Mouse (Mus musculus) kidney, embryonic 15.5 days (tissue): Measurements from ENCODE around the gene Col15a1. TPM values are rescaled to one million over a fixed set of nuclear protein-coding genes. Genes with fewer than 3 reads are reported as not detected.

Source experiments
- ATAC-seq: fragments of 200-750 bp; cut with Nextera tagmentation; replicated peaks from 2 replicates; pipeline ENCODE4 v1.8.0; 2017; ENCODE audit warnings: moderate TSS enrichment; ENCODE audit not compliant: low FRiP score
- H3K27ac ChIP-seq: fragments of 300-500 bp; sonication (generic); 2 replicates; pipeline ENCODE4 v1.5.1; 2015; ENCODE audit warnings: mild to moderate bottlenecking, inconsistent platforms
- H3K27me3 ChIP-seq: fragments of 300-500 bp; sonication (generic); 2 replicates; pipeline ENCODE4 v1.6.1; 2015; ENCODE audit warnings: inconsistent platforms
- H3K36me3 ChIP-seq: fragments of 300-500 bp; sonication (generic); 2 replicates; pipeline ENCODE4 v1.6.1; 2015; ENCODE audit warnings: inconsistent platforms
- H3K4me1 ChIP-seq: fragments of 300-500 bp; sonication (generic); 2 replicates; pipeline ENCODE4 v1.6.1; 2015; ENCODE audit warnings: inconsistent platforms
- H3K4me2 ChIP-seq: fragments of 300-500 bp; sonication (generic); 2 replicates; pipeline ENCODE4 v1.6.1; 2015; ENCODE audit warnings: moderate library complexity, mild to moderate bottlenecking, inconsistent platforms
- H3K4me3 ChIP-seq: fragments of 300-500 bp; sonication (generic); replicated peaks from 2 replicates; pipeline ENCODE4 v1.5.1; 2015; ENCODE audit warnings: mild to moderate bottlenecking, inconsistent platforms
- H3K9ac ChIP-seq: fragments of 300-500 bp; sonication (generic); 2 replicates; pipeline ENCODE4 v1.6.1; 2015; ENCODE audit warnings: mild to moderate bottlenecking, inconsistent platforms
- H3K9me3 ChIP-seq: fragments of 300-500 bp; sonication (generic); replicated peaks from 2 replicates; pipeline ENCODE4 v1.6.1; 2016; ENCODE audit warnings: inconsistent platforms
- WGBS: fragments of 180-500 bp; shearing (Covaris S2); methylation state at CpG from one replicate; pipeline ENCODE4 v1.1.7; 2015; ENCODE audit warnings: mixed read lengths; 5-methylcytosine and 5-hydroxymethylcytosine counted together
- polyA plus RNA-seq: library from polyadenylated mRNA; unstranded; fragments of >200 nt; fragmentation: Nextera tagmentation; extraction: Ambion mirVana; gene quantifications from 2 replicates; pipeline ENCODE4 v1.2.1, GENCODE M21; 2015

Gene Col15a1
- polyA plus RNA-seq, 1 experiment from 2014 or later, result 24.0 TPM

DNA sequence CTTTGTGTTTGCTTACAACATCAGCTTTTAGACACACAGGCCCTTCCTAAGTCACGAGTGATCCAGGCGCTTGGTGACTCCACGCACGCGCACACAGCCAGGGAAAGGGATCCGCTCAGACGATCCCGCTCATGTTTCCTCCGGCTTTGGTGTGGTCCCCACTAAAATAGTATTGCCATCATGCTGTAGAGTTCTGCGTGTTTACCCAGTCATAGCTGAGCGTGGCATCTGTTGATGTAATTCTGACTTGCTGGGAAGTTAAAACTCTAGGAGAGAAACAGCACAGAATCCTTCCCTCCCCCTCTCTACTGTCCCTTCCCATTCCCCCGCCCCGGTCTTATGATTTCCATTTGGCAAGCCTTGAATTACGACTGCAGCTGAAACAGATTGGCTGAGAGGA, 104.7 kb downstream of the Col15a1 start:
- no peak overlapping the region for H3K4me3 ChIP-seq
- no peak for ATAC-seq
- H3K4me1 ChIP-seq, result 0 out of 2 replicates have a peak, but pooled peaks cover 5% of the 10 kb centered on the region

DNA sequence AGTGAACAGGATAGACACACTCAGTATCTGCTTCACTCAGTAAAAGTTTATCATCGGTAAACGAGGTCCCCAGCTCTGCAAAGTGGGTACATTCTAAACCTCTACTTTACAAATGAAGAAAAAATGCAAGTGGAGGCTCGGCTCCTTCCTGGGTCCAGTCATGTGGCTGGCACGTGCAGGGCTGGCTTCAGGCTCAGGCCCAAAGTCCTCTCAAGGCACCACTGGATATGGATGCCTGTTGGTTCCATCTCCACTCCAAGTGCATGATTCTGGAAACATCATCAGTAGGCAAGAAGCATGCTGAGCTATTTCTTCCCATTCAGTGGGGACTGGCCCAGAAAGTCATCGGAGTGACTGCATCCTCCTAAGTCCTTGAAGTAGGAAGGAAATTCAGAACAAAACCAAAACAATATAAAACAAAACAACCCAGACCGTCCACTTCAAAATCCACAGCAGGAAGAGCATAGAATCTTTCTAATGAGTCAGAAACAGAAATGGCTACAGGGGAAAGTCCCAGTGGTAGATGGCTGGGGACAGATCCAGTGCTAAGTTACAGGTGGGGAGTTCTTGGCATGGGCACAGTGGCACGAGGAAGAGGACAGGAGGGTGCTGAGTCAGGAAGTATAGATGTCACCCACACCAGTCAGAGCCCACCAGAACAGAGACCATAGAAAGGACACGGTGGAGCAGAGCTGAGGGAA, 105.9 kb downstream of the Col15a1 start:
- 86% methylated on average over 8 of the region's 8 CpGs for WGBS
- no peaks in the 10 kb centered on the region for H3K36me3 ChIP-seq

More for the DNA sequence above, 104.7 kb downstream of the Col15a1 start:
- H3K9ac ChIP-seq, result no peak overlapping the region
- no peak overlapping the region for H3K4me2 ChIP-seq
- 73% methylated on average over 14 of the region's 14 CpGs for WGBS
- H3K27ac ChIP-seq, result peak overlapping the region; percentile 41; the same call in 1 of the 2 replicates
- H3K9me3 ChIP-seq, result no peaks in the 10 kb centered on the region
- no peaks in the 10 kb centered on the region for H3K36me3 ChIP-seq
- H3K27me3 ChIP-seq, result no peaks in the 10 kb centered on the region

DNA sequence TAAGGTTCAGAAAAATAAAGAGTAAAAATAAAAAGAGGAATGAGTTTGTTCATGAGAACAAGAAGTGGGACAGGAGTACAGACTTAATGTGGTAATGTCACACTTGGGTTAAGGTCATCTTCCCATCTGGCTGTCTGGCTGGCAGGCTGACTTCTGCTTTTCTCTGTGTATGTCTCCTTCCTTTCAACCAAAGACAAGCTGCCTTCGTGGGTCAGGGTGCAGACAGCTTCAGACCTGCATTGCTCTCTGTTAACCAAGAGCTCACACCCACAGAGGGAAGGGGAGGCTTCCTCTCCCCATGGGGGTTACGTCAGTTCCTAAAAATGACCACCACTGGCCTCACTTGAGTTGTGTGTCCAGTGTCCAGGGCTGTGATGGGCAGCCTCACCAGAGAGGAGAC, 107.5 kb downstream of the Col15a1 start:
- Histone ChIP-seq H3K27ac (no peak overlapping the region), H3K27me3 (no peaks in the 10 kb centered on the region), H3K9ac (no peak overlapping the region), H3K4me3 (no peak overlapping the region), H3K9me3 (no peaks in the 10 kb centered on the region), H3K4me2 (no peak overlapping the region), H3K4me1 (0 out of 2 replicates have a peak, but pooled peaks cover 5% of the 10 kb centered on the region), H3K36me3 (no peaks in the 10 kb centered on the region)
- WGBS, result 59% methylated on average over 2 of the region's 2 CpGs
- no peak for ATAC-seq

More for the DNA sequence above, 105.9 kb downstream of the Col15a1 start:
- H3K27ac ChIP-seq, result no peak overlapping the region
- H3K9ac ChIP-seq, result no peak overlapping the region
- no peak overlapping the region for H3K4me2 ChIP-seq
- no peak overlapping the region for H3K4me3 ChIP-seq
- no peaks in the 10 kb centered on the region for H3K9me3 ChIP-seq
- H3K4me1 ChIP-seq, result 0 out of 2 replicates have a peak, but pooled peaks cover 5% of the 10 kb centered on the region
- no peaks in the 10 kb centered on the region for H3K27me3 ChIP-seq
- no peak for ATAC-seq

DNA sequence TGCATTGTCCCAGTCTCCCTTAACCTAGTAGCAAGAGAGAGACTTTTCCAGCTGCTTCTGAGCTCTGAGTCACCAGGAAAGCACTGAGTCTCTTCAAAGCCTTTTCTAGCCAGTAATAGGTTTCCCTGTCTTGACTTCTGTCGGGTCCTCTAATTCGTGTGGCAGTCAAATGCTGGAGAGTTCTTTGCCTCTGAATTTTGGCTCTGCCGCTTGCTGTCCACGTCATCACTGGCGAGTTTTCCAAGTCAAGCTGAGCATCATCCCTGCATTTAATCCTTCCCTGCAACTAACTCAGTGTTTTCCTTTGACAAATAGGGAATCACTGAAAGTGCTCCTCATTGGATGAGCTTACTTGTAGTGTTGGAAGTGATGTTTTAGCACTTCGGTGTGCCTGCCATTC, 108.5 kb downstream of the Col15a1 start:
- no peak for ATAC-seq
- 0 out of 2 replicates have a peak, but pooled peaks cover 5% of the 10 kb centered on the region for H3K4me1 ChIP-seq
- H3K9ac ChIP-seq, result no peak overlapping the region
- H3K4me3 ChIP-seq, result no peak overlapping the region
- no peak overlapping the region for H3K4me2 ChIP-seq
- H3K27ac ChIP-seq, result no peak overlapping the region
- H3K27me3 ChIP-seq, result no peaks in the 10 kb centered on the region
- 73% methylated on average over 6 of the region's 6 CpGs for WGBS
- H3K9me3 ChIP-seq, result no peaks in the 10 kb centered on the region
- no peaks in the 10 kb centered on the region for H3K36me3 ChIP-seq

DNA sequence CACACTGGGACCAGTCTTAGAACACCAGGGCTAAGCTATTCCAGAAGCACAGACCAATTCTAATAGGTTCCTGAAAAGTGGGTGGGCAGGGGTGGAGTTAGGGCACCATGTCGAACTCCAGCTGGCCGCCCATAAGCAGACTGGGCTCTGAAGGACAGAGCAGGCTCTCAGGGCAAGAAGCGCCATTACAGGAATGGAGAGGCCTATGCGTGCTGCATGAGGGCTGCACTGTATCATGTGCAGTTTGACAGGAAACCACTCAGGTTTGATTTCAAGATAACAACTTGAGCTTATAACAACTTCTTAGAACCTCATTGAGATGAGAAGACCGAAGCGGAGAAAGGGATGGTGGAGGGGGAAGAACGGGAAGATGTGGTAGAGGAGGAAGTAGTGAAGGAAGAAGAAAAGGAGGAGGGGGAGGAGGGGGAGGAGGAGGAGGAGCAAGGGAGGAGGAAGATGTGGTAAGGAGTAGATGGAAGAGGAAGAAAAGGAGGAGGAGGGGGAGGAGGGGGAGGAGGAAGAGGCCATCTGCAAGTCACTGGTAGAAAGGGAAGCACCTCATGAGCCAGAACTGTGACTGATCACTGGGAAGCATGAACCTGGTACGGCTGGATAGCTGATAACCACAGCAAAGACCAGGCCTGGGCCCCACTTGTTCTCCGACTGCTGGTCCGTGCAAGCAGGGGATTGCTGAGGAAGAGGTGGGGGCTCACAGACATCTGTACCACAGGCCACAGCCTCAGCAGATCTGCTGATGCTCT, 111.8 kb downstream of the Col15a1 start:
- Histone ChIP-seq H3K4me2 (no peak overlapping the region), H3K36me3 (no peaks in the 10 kb centered on the region), H3K27ac (no peak overlapping the region), H3K9ac (no peak overlapping the region), H3K9me3 (no peaks in the 10 kb centered on the region), H3K4me3 (no peak overlapping the region), H3K27me3 (no peaks in the 10 kb centered on the region), H3K4me1 (no peaks in the 10 kb centered on the region)
- no peak for ATAC-seq
- 77% methylated on average over 10 of the region's 10 CpGs for WGBS

DNA sequence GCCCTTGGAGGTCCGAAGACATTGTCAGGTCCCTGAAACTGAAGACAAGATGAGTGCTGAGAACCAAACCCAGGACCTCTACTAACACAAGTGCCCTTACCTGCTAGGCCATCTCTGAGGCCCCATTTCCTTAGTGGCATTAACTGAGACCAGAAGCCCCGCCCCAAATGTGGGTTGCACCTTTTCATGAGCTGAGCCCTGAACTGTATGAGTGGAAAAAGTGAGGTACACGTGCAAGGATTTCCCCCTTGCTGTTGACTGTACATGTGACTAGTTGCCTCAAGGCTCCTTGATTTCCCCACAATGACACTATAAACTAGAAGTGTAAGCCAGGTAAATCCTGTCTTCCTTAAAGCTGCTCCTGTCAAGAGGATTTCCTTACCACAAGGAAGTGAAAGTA, 114.4 kb downstream of the Col15a1 start:
- H3K9me3 ChIP-seq, result no peaks in the 10 kb centered on the region
- no peaks in the 10 kb centered on the region for H3K27me3 ChIP-seq
- H3K4me3 ChIP-seq, result no peak overlapping the region
- no peaks in the 10 kb centered on the region for H3K36me3 ChIP-seq
- H3K9ac ChIP-seq, result no peak overlapping the region
- WGBS, result 69% methylated on average over 3 of the region's 3 CpGs
- H3K27ac ChIP-seq, result no peak overlapping the region
- no peak for ATAC-seq
- no peak overlapping the region for H3K4me2 ChIP-seq
- no peaks in the 10 kb centered on the region for H3K4me1 ChIP-seq

DNA sequence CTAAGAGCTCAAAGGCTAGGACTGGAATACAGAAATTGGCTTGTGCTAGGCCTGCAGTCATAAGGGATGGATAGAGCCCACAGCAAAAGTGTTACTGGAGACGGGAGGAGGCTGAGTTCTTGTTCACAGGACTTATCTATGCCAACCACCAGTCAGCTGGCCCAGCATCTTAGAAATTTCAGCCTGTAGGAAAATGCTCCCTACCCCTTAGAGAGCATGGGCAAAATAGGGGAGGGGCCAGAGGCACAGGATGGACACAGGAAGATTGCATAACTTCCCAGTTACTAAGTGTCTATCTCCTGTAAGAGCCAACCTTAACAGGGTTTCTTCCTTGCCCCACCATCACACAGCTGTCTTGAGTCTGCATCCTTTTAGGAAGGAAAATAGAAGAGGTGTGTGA, 116.2 kb downstream of the Col15a1 start:
- 85% methylated on average over 1 of the region's 1 CpGs for WGBS
- H3K36me3 ChIP-seq, result no peaks in the 10 kb centered on the region
- ATAC-seq, result no peak
- H3K27me3 ChIP-seq, result no peaks in the 10 kb centered on the region
- H3K9me3 ChIP-seq, result no peaks in the 10 kb centered on the region
- H3K4me3 ChIP-seq, result no peak overlapping the region
- no peak overlapping the region for H3K27ac ChIP-seq
- no peaks in the 10 kb centered on the region for H3K4me1 ChIP-seq
- no peak overlapping the region for H3K9ac ChIP-seq
- no peak overlapping the region for H3K4me2 ChIP-seq

DNA sequence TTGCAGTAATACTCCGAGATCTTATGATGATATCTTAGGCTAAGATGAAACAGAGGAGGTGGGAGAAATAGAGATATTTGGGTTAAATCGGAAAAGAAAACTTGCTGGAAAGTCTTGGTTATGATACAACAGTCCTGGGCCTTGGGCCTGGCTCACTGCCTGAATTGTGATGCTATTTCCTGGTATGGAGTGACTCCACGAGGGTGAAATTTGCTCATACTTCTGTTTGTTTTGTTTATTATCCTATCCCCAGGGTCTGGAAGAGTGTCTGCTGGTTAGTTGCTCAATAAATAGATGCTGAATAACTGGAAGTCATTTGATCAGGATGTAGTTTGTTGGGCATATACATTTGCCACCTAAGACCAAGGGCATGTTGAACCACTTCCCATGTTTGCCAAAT, 119.8 kb downstream of the Col15a1 start:
- Histone ChIP-seq H3K36me3 (no peaks in the 10 kb centered on the region), H3K27me3 (no peaks in the 10 kb centered on the region), H3K27ac (no peak overlapping the region), H3K4me1 (no peaks in the 10 kb centered on the region), H3K4me2 (no peak overlapping the region), H3K9ac (no peak overlapping the region), H3K4me3 (no peak overlapping the region), H3K9me3 (no peaks in the 10 kb centered on the region)
- WGBS, result 77% methylated on average over 3 of the region's 3 CpGs
- no peak for ATAC-seq

DNA sequence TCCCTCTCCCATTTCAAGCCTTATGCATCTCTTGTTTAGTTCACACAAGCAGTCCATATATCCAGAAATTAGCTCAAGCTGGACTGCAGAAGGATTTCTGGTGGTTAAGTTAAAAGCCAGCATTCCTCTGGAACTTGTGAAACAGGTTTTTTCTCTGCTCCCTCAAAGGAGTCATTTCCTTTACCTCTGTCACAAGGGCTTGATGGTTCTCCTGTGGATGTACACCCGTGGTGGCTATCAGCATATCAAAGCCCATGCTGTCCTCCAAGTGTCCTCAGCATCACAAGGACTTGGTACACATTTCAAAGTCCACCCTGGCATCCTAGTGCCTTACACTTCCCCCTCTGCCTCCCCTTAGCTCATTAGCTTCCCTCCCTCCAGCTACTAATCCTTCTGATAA, 121.3 kb downstream of the Col15a1 start:
- Histone ChIP-seq H3K4me2 (no peak overlapping the region), H3K4me1 (no peaks in the 10 kb centered on the region), H3K27me3 (no peaks in the 10 kb centered on the region), H3K4me3 (no peak overlapping the region), H3K9me3 (no peaks in the 10 kb centered on the region), H3K9ac (no peak overlapping the region), H3K36me3 (no peaks in the 10 kb centered on the region), H3K27ac (0 out of 2 replicates have a peak overlapping the region, but pooled peaks have one; percentile 50)
- WGBS, result 3% methylated on average over 1 of the region's 1 CpGs
- no peak for ATAC-seq

DNA sequence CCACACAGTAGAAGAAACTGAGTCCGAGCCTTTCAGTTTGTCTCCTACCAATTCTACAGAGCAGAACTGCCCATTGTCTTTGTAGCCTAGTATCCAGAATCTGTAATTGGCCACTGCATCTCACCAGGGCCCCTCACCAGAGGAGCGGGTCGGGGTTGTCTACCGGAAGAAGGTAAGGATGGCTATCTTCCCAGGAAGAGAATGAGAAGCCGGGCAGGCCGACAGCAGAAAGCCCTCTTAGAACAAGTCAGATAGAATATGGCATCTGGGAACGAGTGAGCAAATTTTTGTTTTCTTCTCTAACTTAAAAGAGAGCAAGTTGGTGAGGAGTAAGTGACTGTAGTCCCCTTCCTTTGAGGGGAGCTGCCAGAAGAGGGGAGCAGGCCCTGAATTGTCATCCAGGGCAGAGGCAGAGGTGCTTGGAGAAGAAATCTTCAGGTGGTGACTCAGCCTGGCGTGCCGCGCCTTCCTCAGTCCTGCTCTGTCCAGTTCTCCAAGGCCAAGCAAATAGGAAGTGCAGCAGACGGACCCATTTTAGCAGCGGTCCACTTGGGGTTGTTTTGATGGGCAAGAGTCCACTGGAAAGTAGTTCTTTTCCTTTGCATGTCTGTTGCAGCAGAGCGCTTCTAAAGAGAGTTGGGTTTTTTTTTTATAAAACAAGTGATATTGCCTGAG, 122.6 kb downstream of the Col15a1 start:
- no peak overlapping the region for H3K9ac ChIP-seq
- no peaks in the 10 kb centered on the region for H3K27me3 ChIP-seq
- H3K36me3 ChIP-seq, result no peaks in the 10 kb centered on the region
- H3K9me3 ChIP-seq, result no peaks in the 10 kb centered on the region
- no peak overlapping the region for H3K4me3 ChIP-seq
- ATAC-seq, result no peak
- H3K27ac ChIP-seq, result no peak overlapping the region
- WGBS, result 88% methylated on average over 13 of the region's 13 CpGs
- H3K4me2 ChIP-seq, result no peak overlapping the region
- no peaks in the 10 kb centered on the region for H3K4me1 ChIP-seq

DNA sequence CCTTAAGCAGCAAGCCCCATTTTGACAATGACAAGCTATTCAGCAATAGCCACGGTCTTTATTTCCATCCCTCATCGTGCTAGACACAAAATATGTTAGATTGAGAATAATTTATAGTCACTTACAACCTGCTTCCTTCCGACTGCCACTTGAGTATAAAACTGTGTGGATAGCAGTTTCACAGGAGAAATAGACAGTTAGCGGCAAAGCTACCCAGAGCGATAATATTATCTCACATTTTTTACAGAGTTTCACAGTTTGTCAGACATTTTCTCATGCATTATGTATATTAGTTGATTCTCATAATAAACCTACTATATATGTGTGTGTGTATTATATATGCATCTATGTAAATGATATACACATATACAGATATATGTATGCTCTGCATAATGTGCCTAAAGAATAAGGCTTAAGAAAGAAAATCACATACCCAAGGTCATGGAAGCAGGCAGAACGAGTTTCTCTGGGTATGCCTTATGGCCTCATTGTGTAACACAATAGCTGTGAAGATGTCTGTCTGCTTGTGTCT, 124.9 kb downstream of the Col15a1 start:
- no peaks in the 10 kb centered on the region for H3K36me3 ChIP-seq
- 78% methylated on average over 6 of the region's 6 CpGs for WGBS
- ATAC-seq, result no peak
- H3K4me1 ChIP-seq, result no peaks in the 10 kb centered on the region
- no peak overlapping the region for H3K9ac ChIP-seq
- no peak overlapping the region for H3K27ac ChIP-seq
- no peak overlapping the region for H3K4me3 ChIP-seq
- H3K4me2 ChIP-seq, result no peak overlapping the region
- H3K9me3 ChIP-seq, result no peaks in the 10 kb centered on the region
- H3K27me3 ChIP-seq, result no peaks in the 10 kb centered on the region

DNA sequence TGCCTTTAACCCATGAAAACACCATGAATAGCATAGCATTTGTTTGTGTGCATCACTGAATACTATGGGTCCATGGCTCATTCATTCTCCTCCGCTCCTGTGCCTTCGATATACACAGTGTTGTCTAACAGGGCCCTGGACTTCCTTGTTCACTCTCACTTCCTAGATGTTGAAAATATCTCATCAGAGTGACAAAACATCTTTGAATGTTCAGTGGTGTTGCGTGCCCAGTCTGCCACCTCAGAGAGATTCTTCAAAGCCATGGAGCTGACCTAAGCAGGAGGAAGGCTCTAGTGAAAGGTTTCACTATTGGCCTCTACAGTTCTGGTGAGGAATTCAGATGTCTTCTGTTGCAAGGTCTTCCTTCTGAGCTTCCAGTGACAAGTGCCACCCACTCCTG, 125.6 kb downstream of the Col15a1 start:
- no peak for ATAC-seq
- 92% methylated on average over 3 of the region's 3 CpGs for WGBS

More for the DNA sequence above, 125.6 kb downstream of the Col15a1 start:
- Histone ChIP-seq H3K4me3 (no peak overlapping the region), H3K9me3 (no peaks in the 10 kb centered on the region), H3K9ac (no peak overlapping the region), H3K27me3 (no peaks in the 10 kb centered on the region), H3K4me2 (no peak overlapping the region), H3K36me3 (no peaks in the 10 kb centered on the region), H3K4me1 (no peaks in the 10 kb centered on the region), H3K27ac (no peak overlapping the region)
